Mouse (Mus musculus) layer of hippocampus, adult 9-11 months (tissue): ENCODE measurements around the gene Atxn2.
A peak's percentile ranks its signal among the peaks of the same experiment; 100 is the strongest.

Source experiments
- DNase-seq: peaks from one replicate; pipeline ENCODE4 v3.0.0; 2022

Atxn2 gene

GRCm38 (mm10) chr5:121818862-121819261, 107.7 kb downstream of the Atxn2 start:
- no peak for DNase-seq

- DNase-seq: no peak
Observed at GRCm38 (mm10) chr5:121819559-121819958, 108.4 kb downstream of the Atxn2 start.

- no peak for DNase-seq
Observed at GRCm38 (mm10) chr5:121820161-121820560, 109.0 kb downstream of the Atxn2 start.

- DNase-seq: no peak
Observed at GRCm38 (mm10) chr5:121820657-121821056, 109.5 kb downstream of the Atxn2 start.

GRCm38 (mm10) chr5:121821116-121821515, 110.0 kb downstream of the Atxn2 start:
- no peak for DNase-seq

GRCm38 (mm10) chr5:121821552-121821951, 110.4 kb downstream of the Atxn2 start:
- no peak for DNase-seq

GRCm38 (mm10) chr5:121822786-121823505, 111.8 kb downstream of the Atxn2 start:
- no peak for DNase-seq

GRCm38 (mm10) chr5:121823668-121824067, 112.5 kb downstream of the Atxn2 start:
- DNase-seq: no peak

GRCm38 (mm10) chr5:121824121-121824520, 113.0 kb downstream of the Atxn2 start:
- DNase-seq: no peak

GRCm38 (mm10) chr5:121825606-121826005, 114.5 kb downstream of the Atxn2 start:
- no peak for DNase-seq

GRCm38 (mm10) chr5:121827876-121828275, 116.7 kb downstream of the Atxn2 start:
- DNase-seq: no peak

- no peak for DNase-seq
Observed at GRCm38 (mm10) chr5:121828491-121829432, 117.6 kb downstream of the Atxn2 start.

- DNase-seq: no peak
Observed at GRCm38 (mm10) chr5:121831002-121831601, 120.0 kb downstream of the Atxn2 start.

- DNase-seq: no peak
Observed at GRCm38 (mm10) chr5:121832376-121833155, 121.4 kb downstream of the Atxn2 start.

- no peak for DNase-seq
Observed at GRCm38 (mm10) chr5:121833159-121833558, 122.0 kb downstream of the Atxn2 start.

- no peak for DNase-seq
Observed at GRCm38 (mm10) chr5:121833572-121834240, 122.6 kb downstream of the Atxn2 start.

- no peak for DNase-seq
Observed at GRCm38 (mm10) chr5:121834241-121834606, 123.1 kb downstream of the Atxn2 start.

- DNase-seq: no peak
Observed at GRCm38 (mm10) chr5:121834991-121835747, 124.0 kb downstream of the Atxn2 start.

- DNase-seq: peak; percentile 90
Observed at GRCm38 (mm10) chr5:121835949-121836691, 125.0 kb downstream of the Atxn2 start.

GRCm38 (mm10) chr5:121836692-121837415, 125.7 kb downstream of the Atxn2 start:
- peak; percentile 86 for DNase-seq
